Mouse (Mus musculus) CH12F3 (cell line): ENCODE results near the gene Gaa.
"Not testable (repeated sequence)": the region's sequence is repeated elsewhere in the genome, so short reads cannot be mapped to it uniquely, and the experiment has no call there.

ENCODE experiments used
- in situ Hi-C: fragments of 300-500 bp; cut with MboI; formaldehyde crosslinking; loops from 2 replicates; pipeline ENCODE4 v1.14.3; 2020; ENCODE audit warnings: low sequenced_read_pairs

Gene Gaa

GRCm38 (mm10) chr11:119267768-119268556 is at the start of gene Gaa:
Gene Gaa, plus strand, starts transcription at chr11:119267887.
- in situ Hi-C loops, result no loop called here

DNA sequence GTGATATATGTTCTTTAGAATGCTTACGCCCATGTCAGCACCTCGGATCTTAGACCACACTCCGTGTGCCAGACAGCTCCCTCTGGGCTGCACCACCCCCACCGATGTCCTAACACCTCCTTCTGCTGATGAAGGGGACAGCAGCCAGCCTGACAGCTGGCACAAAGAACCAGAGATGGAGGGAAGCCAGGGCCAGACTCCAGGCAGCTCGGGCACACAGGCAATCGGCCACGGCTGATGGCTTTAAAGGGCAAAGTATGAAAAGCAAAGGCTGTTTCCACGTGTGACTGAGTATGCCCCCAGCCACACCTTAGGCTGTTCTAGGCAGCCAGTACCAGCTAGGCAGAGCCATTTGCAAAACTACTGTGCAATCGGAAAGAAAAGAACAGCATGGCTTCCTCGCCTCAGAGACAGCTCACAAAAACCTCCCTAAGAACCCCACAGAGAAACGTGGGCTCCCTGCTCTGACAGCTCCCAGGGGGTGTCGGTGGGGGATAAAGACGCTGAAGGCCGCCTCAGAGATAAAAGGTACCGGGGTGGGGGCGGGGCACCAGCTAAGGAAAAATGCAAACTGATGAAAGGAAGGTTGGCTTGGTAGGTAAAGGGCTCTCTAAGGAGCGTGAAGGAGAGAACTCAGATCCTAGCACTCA is 47.7 kb upstream of the Gaa start:
- in situ Hi-C loops, result no loop called here

DNA sequence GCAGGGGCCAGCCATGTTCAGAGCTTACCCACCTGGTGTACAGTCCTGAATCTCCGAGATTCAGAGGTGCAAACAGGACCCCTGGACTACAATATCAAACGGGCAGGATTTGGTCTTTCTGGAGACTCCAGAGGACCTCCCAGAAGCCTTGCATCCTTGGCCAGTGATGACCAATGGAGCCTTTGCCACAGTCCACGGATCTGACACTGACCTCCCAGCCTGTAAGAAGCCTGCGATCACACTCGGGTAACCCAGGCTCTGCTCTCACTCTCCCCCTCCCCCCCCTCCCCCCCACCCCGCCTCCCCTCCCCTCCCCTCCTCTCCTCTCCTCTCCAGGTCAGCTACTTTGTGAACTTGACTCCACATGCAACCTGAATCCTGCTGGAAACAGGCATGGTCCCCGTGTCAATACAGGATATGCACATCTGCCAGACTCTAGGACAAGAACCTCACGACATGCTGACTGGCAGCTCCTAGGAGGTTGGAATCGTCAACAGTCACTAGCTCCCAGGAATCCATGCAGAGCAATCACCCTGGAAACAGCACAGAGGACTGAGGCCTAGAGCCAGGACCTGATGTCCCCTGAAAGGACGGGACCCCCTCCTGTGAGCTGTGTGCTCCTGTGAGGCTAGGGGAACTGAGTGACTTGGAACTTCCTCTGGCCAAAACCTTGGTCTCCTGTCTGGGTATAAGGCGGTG is 45.7 kb upstream of the Gaa start:
- in situ Hi-C loops, result no loop called here

- in situ Hi-C loops, result no loop called here
These were observed 44.4 kb upstream of the Gaa start for GRCm38 (mm10) chr11:119223124-119223890.

- in situ Hi-C loops, result no loop called here
These were observed 42.8 kb upstream of the Gaa start for GRCm38 (mm10) chr11:119224926-119225325.

DNA sequence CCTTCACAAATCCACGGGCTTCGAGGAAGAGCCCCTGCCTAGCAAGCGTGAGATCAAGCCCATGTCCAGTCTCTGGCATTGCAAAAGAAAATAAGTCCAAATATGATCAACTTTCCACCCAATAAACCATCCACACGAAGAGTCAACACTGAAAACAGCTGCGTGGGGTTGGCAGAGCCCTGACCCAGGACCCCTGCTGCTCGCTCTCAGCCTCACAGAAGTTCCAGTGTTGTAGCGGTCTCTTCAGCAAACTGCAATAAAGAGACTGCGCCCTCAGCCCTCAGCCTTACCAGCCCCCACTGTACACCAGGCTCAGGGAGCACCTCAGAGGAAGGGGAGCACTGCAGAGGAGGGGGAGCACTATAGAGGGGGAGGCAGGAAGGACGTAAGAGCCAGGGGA is 42.1 kb upstream of the Gaa start:
- in situ Hi-C loops, result no loop called here

DNA sequence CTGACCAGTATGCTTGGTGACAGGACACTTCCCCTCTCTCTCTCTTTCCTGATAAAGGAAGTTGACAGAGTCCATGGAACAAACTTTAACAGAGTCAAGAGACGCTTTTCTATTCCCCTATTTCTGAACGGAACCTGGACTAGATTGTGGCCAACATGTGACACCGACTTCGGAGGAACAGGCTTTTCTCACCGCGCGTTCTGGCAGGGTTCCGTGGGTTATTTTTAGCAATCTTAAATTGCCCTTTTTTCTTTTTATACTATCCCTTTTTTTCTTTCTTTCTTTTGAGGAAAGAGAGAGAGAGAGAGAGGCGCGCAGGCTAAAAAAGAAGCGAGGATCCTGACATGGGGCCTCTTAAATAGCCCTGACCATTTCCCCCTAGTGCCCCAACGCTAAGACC is 40.1 kb upstream of the Gaa start:
- in situ Hi-C loops, result no loop called here

GRCm38 (mm10) chr11:119228091-119228781 is 39.5 kb upstream of the Gaa start, which contains the start of the genes Tbc1d16 and Ccdc40:
Gene Tbc1d16, minus strand, starts transcription at chr11:119228499.
Gene Ccdc40, plus strand, starts transcription at chr11:119228572.
- in situ Hi-C loops, result no loop called here

DNA sequence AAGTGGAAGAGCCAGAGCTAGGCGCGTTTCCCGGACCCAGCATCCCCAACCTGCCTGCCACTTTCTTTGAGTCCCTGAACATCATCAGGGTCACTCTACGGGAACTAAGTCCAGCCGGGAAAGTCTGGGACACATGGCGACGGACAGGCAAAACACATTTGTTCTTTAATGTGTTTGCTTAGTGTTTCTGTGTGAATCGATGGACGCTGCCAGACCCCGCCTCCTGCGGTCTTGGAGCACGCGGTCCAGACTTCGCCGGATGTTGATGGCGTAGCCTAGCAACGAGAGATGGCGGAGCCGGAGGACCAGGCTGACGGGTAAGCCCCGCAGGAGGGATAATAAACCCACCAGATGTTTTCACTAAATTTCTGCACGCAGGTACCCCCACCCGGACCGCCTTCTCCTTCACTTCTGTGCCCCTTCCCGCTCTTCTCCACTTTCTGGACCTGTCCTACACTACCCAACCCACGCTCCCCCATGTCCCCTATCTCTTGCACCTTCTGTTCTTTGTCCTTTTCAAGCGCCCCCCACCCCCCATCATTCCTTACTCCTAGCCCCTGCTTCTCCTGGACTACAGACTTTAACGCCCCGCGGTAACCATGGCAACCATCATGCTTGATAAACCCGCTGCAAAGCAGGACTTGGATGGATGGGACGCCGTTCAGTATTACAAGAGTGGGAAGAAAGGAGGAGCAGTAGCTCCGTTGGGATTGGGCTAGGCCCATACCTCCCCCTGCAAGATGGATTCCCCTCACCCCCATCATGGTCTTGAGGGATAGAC is 38.7 kb upstream of the Gaa start:
- in situ Hi-C loops, result no loop called here

DNA sequence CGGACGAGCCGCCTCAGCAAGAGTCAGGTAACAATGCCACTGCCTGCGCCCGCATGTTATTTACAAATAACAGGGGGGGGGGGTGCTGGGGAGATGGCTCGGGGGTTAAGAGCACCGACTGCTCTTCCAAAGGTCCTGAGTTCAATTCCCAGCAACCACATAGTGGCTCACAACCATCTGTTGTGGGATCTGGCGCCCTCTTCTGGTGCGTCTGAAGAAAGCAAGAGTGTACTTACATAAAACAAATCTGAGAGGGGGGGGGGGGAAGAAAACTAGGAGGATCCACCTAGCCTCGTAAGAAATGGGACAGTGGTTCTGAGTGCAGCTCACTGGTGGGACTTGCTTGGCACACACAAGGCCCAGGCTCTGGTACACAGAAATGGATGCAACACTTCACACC is 32.9 kb upstream of the Gaa start:
- in situ Hi-C loops, result no loop called here

DNA sequence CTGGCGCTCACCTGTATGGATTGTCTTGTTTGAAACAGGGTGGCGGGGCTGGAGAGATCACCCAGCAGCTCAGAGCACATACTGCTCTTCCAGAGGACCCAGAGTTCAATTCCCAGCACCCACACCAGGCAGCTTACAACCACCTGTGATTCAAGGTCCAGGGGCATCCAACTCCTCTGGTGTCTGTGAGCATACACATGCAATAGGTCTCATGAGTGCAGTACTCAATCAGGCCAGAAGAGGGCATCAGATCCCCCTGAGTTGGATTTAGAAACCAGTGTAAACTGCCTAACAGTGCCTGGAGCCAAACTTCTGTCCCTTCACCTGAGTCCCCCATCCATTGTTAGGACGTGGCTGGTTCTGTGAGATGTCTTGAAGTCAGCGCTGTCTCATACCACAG is 32.1 kb upstream of the Gaa start:
- in situ Hi-C loops, result no loop called here

DNA sequence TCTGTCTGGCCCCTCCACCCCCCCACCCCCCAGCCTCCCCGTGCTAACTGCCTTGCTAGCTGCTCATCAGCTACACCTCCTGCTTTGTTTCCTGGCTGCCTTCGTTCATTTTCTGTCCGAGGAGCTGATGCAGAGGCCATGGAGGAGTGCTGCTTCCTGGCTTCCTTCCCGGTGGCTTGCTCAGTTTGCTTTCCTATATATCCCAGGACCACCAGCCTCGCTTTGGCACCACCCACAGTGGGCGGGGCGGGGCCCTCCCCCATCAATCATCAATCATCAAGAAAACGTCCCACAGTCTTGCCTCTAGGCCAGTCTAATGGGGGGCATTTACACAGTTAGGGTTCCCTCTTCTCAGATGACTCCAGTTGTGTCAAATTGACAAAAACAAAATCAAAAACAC is 31.3 kb upstream of the Gaa start:
- in situ Hi-C loops, result no loop called here

GRCm38 (mm10) chr11:119237007-119237406 is 30.7 kb upstream of the Gaa start:
- in situ Hi-C loops, result no loop called here

DNA sequence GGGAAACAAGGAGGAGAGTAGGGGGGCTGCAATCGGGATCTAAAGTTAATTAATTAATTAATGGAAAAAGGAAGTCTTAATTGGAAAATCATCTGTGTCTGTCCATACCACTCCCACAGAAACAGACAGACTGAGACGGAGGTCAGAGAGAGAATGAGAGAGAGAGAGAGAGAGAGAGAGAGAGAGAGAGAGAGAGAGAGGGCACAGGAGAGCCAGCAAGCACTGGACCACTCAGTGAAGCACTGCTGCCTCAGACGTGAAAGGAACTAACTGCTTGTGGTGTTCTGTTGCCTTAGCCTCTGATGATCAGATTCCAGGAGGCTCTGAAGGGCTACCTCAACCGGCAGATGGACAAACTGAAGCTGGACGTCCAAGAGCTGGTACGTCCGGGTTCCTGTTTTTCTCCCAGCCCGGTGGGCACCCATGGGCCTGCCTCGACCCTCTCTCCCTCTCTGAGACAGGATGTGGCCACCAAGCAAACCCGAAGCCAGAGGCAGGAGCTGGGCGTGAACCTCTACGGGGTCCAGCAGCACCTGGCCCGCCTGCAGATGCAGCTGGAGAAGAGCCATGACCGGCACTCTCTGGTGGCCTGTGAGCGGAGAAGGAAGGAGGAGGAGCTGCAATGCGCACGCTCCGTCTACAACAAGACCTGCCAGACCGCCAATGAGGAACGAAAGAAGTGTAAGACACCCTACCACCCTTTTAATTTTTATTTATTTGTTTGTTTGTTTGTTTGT is 30.0 kb upstream of the Gaa start:
- in situ Hi-C loops, result no loop called here

DNA sequence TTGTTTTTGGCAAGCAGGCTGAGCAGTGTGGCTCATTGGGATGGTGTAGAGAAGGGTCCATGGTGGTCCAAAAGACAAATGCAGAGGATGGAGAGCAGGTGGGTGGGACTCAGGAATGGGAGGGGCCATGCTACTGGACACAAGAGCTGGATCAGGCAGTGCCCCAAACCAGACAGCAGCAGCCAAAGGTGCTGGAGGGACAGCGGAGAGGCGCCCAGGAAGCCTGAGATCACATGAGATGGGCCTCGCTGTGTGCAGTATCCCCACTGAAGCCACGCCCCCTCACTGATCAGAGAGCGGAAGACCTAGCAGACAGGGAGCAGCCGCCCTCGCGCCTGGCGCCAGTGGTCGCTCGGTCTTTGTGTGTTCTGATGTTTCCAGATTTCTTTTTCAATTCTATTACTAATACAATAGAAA is 29.4 kb upstream of the Gaa start:
- in situ Hi-C loops, result no loop called here

DNA sequence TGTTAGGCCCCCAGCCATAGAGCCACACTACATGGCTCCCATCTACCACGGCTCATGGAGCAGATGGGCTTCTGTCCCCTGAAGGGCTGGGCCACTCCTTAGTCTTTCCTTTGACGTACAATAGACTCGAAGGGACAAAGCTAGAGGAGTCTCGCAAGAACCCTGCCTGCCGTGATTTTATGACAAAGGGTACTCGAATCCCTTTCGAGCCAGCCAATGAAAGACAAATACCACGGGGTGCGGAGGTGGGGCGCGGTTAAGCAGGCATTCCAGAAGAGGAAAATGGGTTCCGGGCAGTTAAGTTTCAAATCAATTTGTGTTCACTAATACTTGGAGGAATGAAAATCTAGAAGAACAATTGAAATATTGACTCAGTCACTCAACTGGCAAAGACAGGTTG is 28.2 kb upstream of the Gaa start:
- in situ Hi-C loops, result no loop called here

DNA sequence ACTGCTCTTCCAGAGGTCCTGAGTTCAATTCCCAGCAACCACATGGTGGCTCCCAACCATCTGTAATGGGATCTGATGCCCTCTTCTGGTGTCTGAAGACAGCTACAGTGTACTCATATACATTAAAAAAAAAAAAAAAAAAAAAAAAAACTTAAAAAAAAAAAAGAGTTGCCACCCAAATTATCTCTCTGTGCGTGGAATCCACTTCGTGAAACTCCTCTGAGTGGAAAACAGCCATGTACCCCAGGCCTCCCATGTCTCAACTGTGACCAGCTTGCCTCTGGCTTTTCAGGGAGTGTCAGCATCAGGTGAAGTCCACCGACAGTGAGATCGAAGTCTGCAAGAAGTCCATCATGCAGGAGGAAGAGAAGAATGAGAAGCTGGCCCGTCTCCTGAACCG is 22.1 kb upstream of the Gaa start:
- in situ Hi-C loops, result not testable (repeated sequence)

- in situ Hi-C loops, result no loop called here
These were observed 18.7 kb upstream of the Gaa start for GRCm38 (mm10) chr11:119249011-119249410.

DNA sequence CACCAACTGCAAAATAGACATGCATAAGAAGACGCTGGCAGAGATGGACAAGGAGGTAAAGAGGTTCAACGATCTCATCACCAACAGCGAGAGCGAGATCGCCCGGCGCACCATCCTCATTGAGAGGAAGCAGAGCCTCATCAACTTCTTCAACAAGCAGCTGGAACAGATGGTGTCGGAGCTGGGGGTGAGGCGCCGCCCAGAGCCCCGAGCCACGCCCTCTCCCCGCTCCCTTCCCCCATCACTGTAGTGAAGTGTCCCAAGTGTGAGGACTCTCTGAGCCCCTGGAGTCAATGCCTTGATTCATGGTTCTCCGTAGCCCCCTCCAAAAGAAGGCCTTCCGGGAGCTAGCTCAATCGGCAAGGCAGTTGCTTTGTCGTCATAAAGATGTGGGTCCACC is 16.7 kb upstream of the Gaa start:
- in situ Hi-C loops, result no loop called here
